Mouse (Mus musculus): ENCODE data around the gene Numa1. TPM values are rescaled to one million over a fixed set of nuclear protein-coding genes. Genes with fewer than 3 reads are reported as not detected.
A peak's percentile ranks its signal among the peaks of the same experiment; 100 is the strongest.

Numa1 gene
- polyA plus RNA-seq, 1 experiment = 160 TPM

- TF ChIP-seq EP300 (IDR thresholded peaks at IDR 0.05; ENCODE audit: insufficient read depth, low read depth, low read length) (no peak), POLR2A (IDR thresholded peaks at IDR 0.05; ENCODE audit: insufficient read depth, low read length) (peak; percentile 91)
- peak overlapping the region; percentile 72 for H3K9ac ChIP-seq (ENCODE audit: low read depth, poor library complexity, severe bottlenecking)
Measured at GRCm38 (mm10) chr7:101896104-101897066, 37.5 kb upstream of the Numa1 start.

GRCm38 (mm10) chr7:101900331-101901097 is 33.4 kb upstream of the Numa1 start:
- H3K27me3 ChIP-seq (ENCODE audit: control insufficient read depth, insufficient read depth, low read length, poor library complexity, severe bottlenecking) = no peaks in the 10 kb centered on the region
- TF ChIP-seq POLR2A (IDR thresholded peaks at IDR 0.05; ENCODE audit: insufficient read depth, low read length) (no peak), CTCF (IDR thresholded peaks at IDR 0.05; ENCODE audit: low read depth, low read length) (no peak), EP300 (IDR thresholded peaks at IDR 0.05; ENCODE audit: insufficient read depth, low read depth, low read length) (no peak)
- peaks cover 12% of the 10 kb centered on the region for H3K36me3 ChIP-seq (ENCODE audit: control insufficient read depth, insufficient read depth, low read length, poor library complexity, severe bottlenecking)
- H3K4me3 ChIP-seq (ENCODE audit: low read depth, low read length) = no peak overlapping the region
- no peak overlapping the region for H3K27ac ChIP-seq (ENCODE audit: insufficient read depth, low read length)
- H3K9me3 ChIP-seq (replicated peaks; ENCODE audit: control insufficient read depth, insufficient read depth, low read length, poor library complexity, severe bottlenecking) = no peaks in the 10 kb centered on the region
- H3K4me1 ChIP-seq (ENCODE audit: control insufficient read depth, insufficient read depth, low read length) = no peaks in the 10 kb centered on the region
- H3K9ac ChIP-seq (ENCODE audit: low read depth, poor library complexity, severe bottlenecking) = no peak overlapping the region; the same call in 1 of the 2 replicates

More at GRCm38 (mm10) chr7:101896104-101897066, 37.5 kb upstream of the Numa1 start:
- Histone ChIP-seq H3K27ac (ENCODE audit: insufficient read depth, low read length) (peak overlapping the region; percentile 76), H3K4me1 (ENCODE audit: control insufficient read depth, insufficient read depth, low read length) (no peaks in the 10 kb centered on the region), H3K4me3 (ENCODE audit: low read depth, low read length) (peak overlapping the region; percentile 79), H3K36me3 (ENCODE audit: control insufficient read depth, insufficient read depth, low read length, poor library complexity, severe bottlenecking) (peaks cover 12% of the 10 kb centered on the region), H3K9me3 (replicated peaks; ENCODE audit: control insufficient read depth, insufficient read depth, low read length, poor library complexity, severe bottlenecking) (no peaks in the 10 kb centered on the region), H3K27me3 (ENCODE audit: control insufficient read depth, insufficient read depth, low read length, poor library complexity, severe bottlenecking) (no peaks in the 10 kb centered on the region)

- Histone ChIP-seq H3K4me3 (ENCODE audit: low read depth, low read length) (no peak overlapping the region), H3K27me3 (ENCODE audit: control insufficient read depth, insufficient read depth, low read length, poor library complexity, severe bottlenecking) (no peaks in the 10 kb centered on the region), H3K9me3 (replicated peaks; ENCODE audit: control insufficient read depth, insufficient read depth, low read length, poor library complexity, severe bottlenecking) (no peaks in the 10 kb centered on the region), H3K27ac (ENCODE audit: insufficient read depth, low read length) (no peak overlapping the region), H3K4me1 (ENCODE audit: control insufficient read depth, insufficient read depth, low read length) (no peaks in the 10 kb centered on the region), H3K9ac (ENCODE audit: low read depth, poor library complexity, severe bottlenecking) (no peak overlapping the region), H3K36me3 (ENCODE audit: control insufficient read depth, insufficient read depth, low read length, poor library complexity, severe bottlenecking) (peaks cover 12% of the 10 kb centered on the region)
- TF ChIP-seq EP300 (IDR thresholded peaks at IDR 0.05; ENCODE audit: insufficient read depth, low read depth, low read length) = no peak
- no peak for TF ChIP-seq POLR2A (IDR thresholded peaks at IDR 0.05; ENCODE audit: insufficient read depth, low read length)
- no peak for TF ChIP-seq CTCF (IDR thresholded peaks at IDR 0.05; ENCODE audit: low read depth, low read length)
Measured at GRCm38 (mm10) chr7:101901969-101902368, 31.9 kb upstream of the Numa1 start.

GRCm38 (mm10) chr7:101902846-101903245 is 31.1 kb upstream of the Numa1 start:
- TF ChIP-seq EP300 (IDR thresholded peaks at IDR 0.05; ENCODE audit: insufficient read depth, low read depth, low read length) (no peak), CTCF (IDR thresholded peaks at IDR 0.05; ENCODE audit: low read depth, low read length) (peak; percentile 23)
- Histone ChIP-seq H3K36me3 (ENCODE audit: control insufficient read depth, insufficient read depth, low read length, poor library complexity, severe bottlenecking) (peaks cover 12% of the 10 kb centered on the region), H3K4me1 (ENCODE audit: control insufficient read depth, insufficient read depth, low read length) (no peaks in the 10 kb centered on the region), H3K9me3 (replicated peaks; ENCODE audit: control insufficient read depth, insufficient read depth, low read length, poor library complexity, severe bottlenecking) (no peaks in the 10 kb centered on the region), H3K9ac (ENCODE audit: low read depth, poor library complexity, severe bottlenecking) (no peak overlapping the region), H3K27ac (ENCODE audit: insufficient read depth, low read length) (no peak overlapping the region), H3K27me3 (ENCODE audit: control insufficient read depth, insufficient read depth, low read length, poor library complexity, severe bottlenecking) (no peaks in the 10 kb centered on the region), H3K4me3 (ENCODE audit: low read depth, low read length) (no peak overlapping the region)

- Histone ChIP-seq H3K9me3 (replicated peaks; ENCODE audit: control insufficient read depth, insufficient read depth, low read length, poor library complexity, severe bottlenecking) (no peaks in the 10 kb centered on the region), H3K36me3 (ENCODE audit: control insufficient read depth, insufficient read depth, low read length, poor library complexity, severe bottlenecking) (0 out of 2 replicates have a peak, but pooled peaks cover 2% of the 10 kb centered on the region), H3K27me3 (ENCODE audit: control insufficient read depth, insufficient read depth, low read length, poor library complexity, severe bottlenecking) (no peaks in the 10 kb centered on the region), H3K9ac (ENCODE audit: low read depth, poor library complexity, severe bottlenecking) (peak within 1 kb of the TSS; percentile 84), H3K4me1 (ENCODE audit: control insufficient read depth, insufficient read depth, low read length) (no peaks in the 10 kb centered on the region), H3K4me3 (ENCODE audit: low read depth, low read length) (peak within 1 kb of the TSS; percentile 95), H3K27ac (ENCODE audit: insufficient read depth, low read length) (peak within 1 kb of the TSS; percentile 66)
- TF ChIP-seq EP300 (IDR thresholded peaks at IDR 0.05; ENCODE audit: insufficient read depth, low read depth, low read length) = peak; percentile 87; the same call in 1 of the 2 replicates
- TF ChIP-seq POLR2A (IDR thresholded peaks at IDR 0.05; ENCODE audit: insufficient read depth, low read length) = peak; percentile 57
- no peak for TF ChIP-seq CTCF (IDR thresholded peaks at IDR 0.05; ENCODE audit: low read depth, low read length)
Measured at GRCm38 (mm10) chr7:101905561-101906286, 28.2 kb upstream of the Numa1 start, which contains the start of gene Lamtor1. Gene Lamtor1, plus strand, starts transcription at chr7:101905904.
